Mouse (Mus musculus) myocyte (in vitro differentiated cells): ENCODE data around the gene Prps1. TPM values are rescaled to one million over a fixed set of nuclear protein-coding genes. Genes with fewer than 3 reads are reported as not detected.

Source experiments
- H3K27me3 ChIP-seq: one replicate; pipeline ENCODE4 v1.6.1; 2011; ENCODE audit not compliant: control insufficient read depth, insufficient read depth, insufficient read length
- H3K36me3 ChIP-seq: one replicate; pipeline ENCODE4 v1.6.1; 2011; ENCODE audit not compliant: control insufficient read depth, insufficient read depth
- H3K4me2 ChIP-seq: one replicate; pipeline ENCODE4 v1.6.1; 2011; ENCODE audit warnings: low read depth, control low read depth
- H3K4me3 ChIP-seq: one replicate; pipeline ENCODE4 v1.5.1; 2011; ENCODE audit warnings: mild to moderate bottlenecking, control low read depth, moderate library complexity
- H3K79me2 ChIP-seq: one replicate; pipeline ENCODE4 v1.6.1; 2011; ENCODE audit not compliant: control insufficient read depth, insufficient read depth
- H3ac ChIP-seq: one replicate; pipeline ENCODE4 v1.6.1; 2011; ENCODE audit not compliant: control insufficient read depth, insufficient read length
- CEBPB ChIP-seq: IDR thresholded peaks from 2 replicates; pipeline ENCODE4 v1.6.1; 2011; ENCODE audit warnings: mild to moderate bottlenecking, moderate library complexity; ENCODE audit not compliant: poor library complexity, insufficient read depth, severe bottlenecking
- E2F4 ChIP-seq: IDR thresholded peaks from one replicate; pipeline ENCODE4 v1.6.1; 2011; ENCODE audit warnings: mild to moderate bottlenecking, control low read depth, moderate library complexity; ENCODE audit not compliant: insufficient read depth
- MAX ChIP-seq: IDR thresholded peaks from one replicate; pipeline ENCODE4 v1.6.1; 2011; ENCODE audit warnings: low read depth, mild to moderate bottlenecking, control low read depth
- MYOD1 ChIP-seq, 3 experiments: IDR thresholded peaks; one replicate each; pipeline ENCODE4 v1.6.1; 2011; ENCODE audit warnings: control low read depth in 2 of 3, low read depth in 2 of 3, mild to moderate bottlenecking in 2 of 3, moderate library complexity in 1 of 3; ENCODE audit not compliant: insufficient read length in 2 of 3, control insufficient read depth in 1 of 3
- MYOG ChIP-seq, 3 experiments: IDR thresholded peaks; one replicate each; pipeline ENCODE4 v1.6.1; 2011; ENCODE audit warnings: control low read depth in 2 of 3, low read depth in 2 of 3, mild to moderate bottlenecking in 2 of 3; ENCODE audit not compliant: insufficient read length in 2 of 3, control insufficient read depth in 1 of 3, insufficient read depth in 1 of 3
- POLR2A ChIP-seq: IDR thresholded peaks from one replicate; pipeline ENCODE4 v1.6.1; 2011; ENCODE audit warnings: low read depth, mild to moderate bottlenecking, control low read depth, moderate library complexity; ENCODE audit not compliant: insufficient read length
- POLR2AphosphoS2 ChIP-seq: IDR thresholded peaks from one replicate; pipeline ENCODE4 v1.6.1; 2011; ENCODE audit warnings: low read depth, control low read depth; ENCODE audit not compliant: insufficient read length
- REST ChIP-seq: IDR thresholded peaks from one replicate; pipeline ENCODE4 v1.6.1; 2011; ENCODE audit warnings: mild to moderate bottlenecking, control low read depth, moderate library complexity; ENCODE audit not compliant: insufficient read depth, insufficient read length
- SRF ChIP-seq: IDR thresholded peaks from one replicate; pipeline ENCODE4 v1.6.1; 2011; ENCODE audit warnings: low read depth; ENCODE audit not compliant: control insufficient read depth, insufficient read length
- TCF12 ChIP-seq: IDR thresholded peaks from one replicate; pipeline ENCODE4 v1.6.1; 2011; ENCODE audit warnings: mild to moderate bottlenecking, control low read depth; ENCODE audit not compliant: poor library complexity, insufficient read depth, severe bottlenecking
- TCF3 ChIP-seq: IDR thresholded peaks from one replicate; pipeline ENCODE4 v1.6.1; 2011; ENCODE audit warnings: low read depth, control low read depth; ENCODE audit not compliant: insufficient read length
- USF1 ChIP-seq: IDR thresholded peaks from one replicate; pipeline ENCODE4 v1.6.1; 2011; ENCODE audit warnings: low read depth, mild to moderate bottlenecking, control low read depth, moderate library complexity
- polyA plus RNA-seq: library from polyadenylated mRNA; unstranded; fragments of >200 nt; fragmentation: generic; extraction: Trizol; gene quantifications from one replicate; pipeline ENCODE4 v1.2.1, GENCODE M21; 2012; ENCODE audit warnings: missing spikeins

Gene Prps1
- polyA plus RNA-seq, 1 experiment = 26.9 TPM

- Histone ChIP-seq H3K27me3 (no peaks in the 10 kb centered on the region), H3K4me3 (no peak overlapping the region)
- TF ChIP-seq REST (no peak), USF1 (no peak), MYOD1 (IDR thresholded peaks at IDR 0.05; ENCODE audit: control insufficient read depth in 1 of 3, insufficient read length in 2 of 3, low read depth in 2 of 3) (no peak), MYOG (IDR thresholded peaks at IDR 0.05; ENCODE audit: control insufficient read depth in 1 of 3, insufficient read depth in 1 of 3, insufficient read length in 2 of 3, low read depth in 2 of 3) (no peak), E2F4 (no peak), SRF (no peak), TCF12 (no peak), CEBPB (no peak), POLR2AphosphoS2 (no peak), POLR2A (no peak), MAX (no peak), TCF3 (no peak)
Observed at GRCm38 (mm10) chrX:140430506-140430905, 25.9 kb upstream of the Prps1 start.

GRCm38 (mm10) chrX:140431981-140432380 is 24.4 kb upstream of the Prps1 start:
- Histone ChIP-seq H3K79me2 (no peaks in the 10 kb centered on the region), H3K4me2 (no peak overlapping the region), H3K27me3 (no peaks in the 10 kb centered on the region), H3K36me3 (no peaks in the 10 kb centered on the region), H3K4me3 (no peak overlapping the region), H3ac (no peak overlapping the region)
- TF ChIP-seq SRF = no peak
- no peak for TF ChIP-seq CEBPB

More at GRCm38 (mm10) chrX:140430506-140430905, 25.9 kb upstream of the Prps1 start:
- no peaks in the 10 kb centered on the region for H3K79me2 ChIP-seq
- no peak overlapping the region for H3ac ChIP-seq
- H3K4me2 ChIP-seq = no peak overlapping the region
- H3K36me3 ChIP-seq = no peaks in the 10 kb centered on the region

DNA sequence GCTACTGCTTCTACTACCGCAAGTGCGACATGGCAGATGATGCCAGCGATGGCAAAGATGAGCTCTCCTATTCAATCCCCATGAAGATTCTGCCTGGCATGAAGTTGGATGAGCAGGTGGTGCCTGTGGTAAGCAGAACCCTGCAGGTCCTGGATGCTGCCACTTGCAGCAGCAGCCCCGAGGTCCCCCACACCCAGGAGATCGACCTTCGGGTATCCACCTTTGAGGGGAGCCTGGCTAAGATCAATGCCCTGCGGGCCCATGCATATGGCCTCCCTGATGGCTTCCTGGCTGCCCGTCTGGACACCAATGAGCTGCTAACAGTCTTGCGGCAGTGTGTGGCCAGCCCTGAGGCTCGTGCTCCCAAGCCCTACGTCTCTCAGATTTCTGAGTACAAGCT is 23.6 kb upstream of the Prps1 start:
- Histone ChIP-seq H3K4me3 (no peak overlapping the region), H3K27me3 (no peaks in the 10 kb centered on the region), H3K79me2 (no peaks in the 10 kb centered on the region), H3ac (no peak overlapping the region), H3K4me2 (no peak overlapping the region), H3K36me3 (no peaks in the 10 kb centered on the region)
- TF ChIP-seq E2F4 (no peak), POLR2AphosphoS2 (no peak), MAX (no peak), TCF3 (no peak), TCF12 (no peak), POLR2A (no peak), REST (no peak), CEBPB (no peak), SRF (no peak), MYOG (IDR thresholded peaks at IDR 0.05; ENCODE audit: control insufficient read depth in 1 of 3, insufficient read depth in 1 of 3, insufficient read length in 2 of 3, low read depth in 2 of 3) (no peak), MYOD1 (IDR thresholded peaks at IDR 0.05; ENCODE audit: control insufficient read depth in 1 of 3, insufficient read length in 2 of 3, low read depth in 2 of 3) (no peak), USF1 (no peak)

- H3K79me2 ChIP-seq = no peaks in the 10 kb centered on the region
- no peak overlapping the region for H3K4me3 ChIP-seq
- H3ac ChIP-seq = no peak overlapping the region
- TF ChIP-seq POLR2AphosphoS2 (no peak), MYOG (IDR thresholded peaks at IDR 0.05; ENCODE audit: control insufficient read depth in 1 of 3, insufficient read depth in 1 of 3, insufficient read length in 2 of 3, low read depth in 2 of 3) (no peak), MAX (no peak), TCF3 (no peak), USF1 (no peak), POLR2A (no peak), CEBPB (no peak), MYOD1 (IDR thresholded peaks at IDR 0.05; ENCODE audit: control insufficient read depth in 1 of 3, insufficient read length in 2 of 3, low read depth in 2 of 3) (no peak), E2F4 (no peak), TCF12 (no peak), REST (no peak), SRF (no peak)
- no peak overlapping the region for H3K4me2 ChIP-seq
- H3K27me3 ChIP-seq = no peaks in the 10 kb centered on the region
- no peaks in the 10 kb centered on the region for H3K36me3 ChIP-seq
Observed at GRCm38 (mm10) chrX:140437906-140438305, 18.5 kb upstream of the Prps1 start.

- no peaks in the 10 kb centered on the region for H3K36me3 ChIP-seq
- H3K79me2 ChIP-seq = no peaks in the 10 kb centered on the region
- H3K4me2 ChIP-seq = no peak overlapping the region
- no peak overlapping the region for H3K4me3 ChIP-seq
- no peak overlapping the region for H3ac ChIP-seq
- no peak for TF ChIP-seq POLR2A
- TF ChIP-seq REST = no peak
- no peak for TF ChIP-seq TCF12
- no peak for TF ChIP-seq SRF
- no peak for TF ChIP-seq CEBPB
- no peak for TF ChIP-seq MYOG (IDR thresholded peaks at IDR 0.05; ENCODE audit: control insufficient read depth in 1 of 3, insufficient read depth in 1 of 3, insufficient read length in 2 of 3, low read depth in 2 of 3)
- TF ChIP-seq TCF3 = no peak
- no peak for TF ChIP-seq POLR2AphosphoS2
- TF ChIP-seq USF1 = no peak
- TF ChIP-seq E2F4 = no peak
- no peak for TF ChIP-seq MAX
- no peak for TF ChIP-seq MYOD1 (IDR thresholded peaks at IDR 0.05; ENCODE audit: control insufficient read depth in 1 of 3, insufficient read length in 2 of 3, low read depth in 2 of 3)
- no peaks in the 10 kb centered on the region for H3K27me3 ChIP-seq
Observed at GRCm38 (mm10) chrX:140445551-140445950, 10.9 kb upstream of the Prps1 start.
